Mouse (Mus musculus) heart, postnatal 0 days (tissue): ENCODE results near the gene Fkbp5.

Experiments used
- CTCF ChIP-seq: IDR thresholded peaks from 2 replicates; pipeline ENCODE4 v1.5.1; 2016; ENCODE audit warnings: antibody characterized with exemption, control low read depth, low read depth
- EP300 ChIP-seq: IDR thresholded peaks from 2 replicates; pipeline ENCODE4 v1.6.1; 2016; ENCODE audit warnings: antibody characterized with exemption, low read depth

DNA sequence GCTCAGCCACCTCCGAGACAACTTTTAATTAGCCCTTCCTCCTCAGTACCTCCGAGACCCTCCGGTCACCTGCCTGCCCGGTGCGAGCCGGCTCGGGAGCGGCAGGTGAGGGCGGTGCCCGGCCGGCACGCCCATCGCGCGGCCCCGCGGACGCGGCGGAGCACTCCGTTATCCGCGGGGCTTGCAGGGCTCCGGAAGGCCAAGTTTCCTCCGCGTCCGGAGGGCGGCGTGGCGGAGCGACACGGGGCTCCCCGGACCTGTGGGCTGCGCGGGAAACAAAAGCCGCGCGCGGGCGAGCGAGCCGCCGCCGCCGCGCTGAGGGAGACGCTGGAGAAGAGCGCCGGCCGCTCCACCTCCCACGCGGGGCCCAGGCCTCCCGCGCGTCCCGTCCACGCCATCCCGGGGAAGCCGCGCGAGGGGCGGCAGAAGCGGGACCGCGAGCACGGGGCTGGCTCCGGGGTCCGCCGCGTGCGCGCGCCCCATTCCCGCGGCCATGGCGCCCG lies 31.8 kb downstream of the Fkbp5 start:
- no peak for TF ChIP-seq CTCF
- no peak for TF ChIP-seq EP300
